9 mouse cellular contexts compared by ENCODE assay signal in genomic region chr11:61665991-61666799, GRCm38 (mm10). TPM values are rescaled to one million over a fixed set of nuclear protein-coding genes. Genes with fewer than 3 reads are reported as not detected.
A peak's percentile ranks its signal among the peaks of the same experiment; 100 is the strongest.
DNase-seq lines count a peak whose midpoint lies in the region; ATAC-seq and TF ChIP-seq lines count a peak whose summit lies in the region.
"Had no signal": no experiment of that assay in that cellular context is flagged by ENCODE, and none has a peak within 500 bp of the region (broad histone marks: within the 10 kb centered on the region; RNA-seq: fewer than 3 reads in every experiment).

No protein-coding gene starts in this region.

- H3K4me3 ChIP-seq in left cerebral cortex, adult 2 months, result no peak overlapping the region
- H3K4me3 ChIP-seq: heart, embryonic 13.5 days had no signal

- peak; percentile 40 for DNase-seq in cerebellum, adult 11 months
- peak; percentile 64 for DNase-seq in ovary, postnatal 36 days (ENCODE audit: low spot score)
- no peak for DNase-seq in ovary, postnatal 10 days (ENCODE audit: low spot score)
- peak; percentile 28 for DNase-seq in brain, embryonic 14.5 days (ENCODE audit: low read depth)
- peak; percentile 34 to 68 for DNase-seq in left cerebral cortex, adult 2 months (ENCODE audit: extremely low spot score in 1 of 2, low spot score in 2 of 2)
- DNase-seq in retina, embryonic 14.5 days (ENCODE audit: low spot score), result peak; percentile 73

- peak; percentile 83 for TF ChIP-seq CTCF in brain, embryonic 14.5 days (IDR thresholded peaks at IDR 0.05; ENCODE audit: borderline replicate concordance, extremely low read depth, insufficient read depth, insufficient read length)
- peak; percentile 85 for TF ChIP-seq CTCF in left cerebral cortex, adult 2 months (IDR thresholded peaks at IDR 0.05)

- intact Hi-C loops in left cerebral cortex, adult 2 months (cut with DNase I), result loop anchor here (1.0 kb wide), 1 partner anchor 48 kb away; no protein-coding TSS in a partner anchor

- H3K27ac ChIP-seq in left cerebral cortex, adult 2 months, result no peak overlapping the region
- H3K27ac ChIP-seq: heart, embryonic 13.5 days had no signal

- no peak for TF ChIP-seq POLR2A in brain, embryonic 14.5 days (IDR thresholded peaks at IDR 0.05; ENCODE audit: borderline replicate concordance, extremely low read depth, insufficient read depth, insufficient read length, poor library complexity, severe bottlenecking)

- no peak for ATAC-seq in cerebellum, adult (ENCODE audit: insufficient number of reproducible peaks, low FRiP score, low TSS enrichment)
- peak; percentile 61 for ATAC-seq in granulocyte monocyte progenitor cell, adult 5-6 weeks (replicated peaks; ENCODE audit: poor library complexity, severe bottlenecking)

RNA-seq across cellular contexts. Expression of gene Grap, which starts 13.1 kb away (rescaled TPM):
- 4.5 and 6.0 TPM in 2 replicates for polyA plus RNA-seq in brain, embryonic 14.5 days (2012; rRNA removed)
- 2.0 TPM in 1 of 2 replicates, not detected in the other for total RNA-seq in granulocyte monocyte progenitor cell, adult 5-6 weeks (2014; fragmentation: Nextera tagmentation)
- total RNA-seq in granulocyte monocyte progenitor cell, adult 5-6 weeks (2017), result 0.30 and 0.31 TPM in 2 replicates
- total RNA-seq in left cerebral cortex, adult 2 months (2021), result 1 to 10 TPM; 4.1 TPM

RNA-seq across cellular contexts. Expression of gene Fam83g, which starts 17.7 kb away (rescaled TPM):
- polyA plus RNA-seq in brain, embryonic 14.5 days (2012; rRNA removed), result 0.42 and 0.55 TPM in 2 replicates
- total RNA-seq in granulocyte monocyte progenitor cell, adult 5-6 weeks (2014; fragmentation: Nextera tagmentation), result not detected in 2 replicates
- not detected in 2 replicates for total RNA-seq in granulocyte monocyte progenitor cell, adult 5-6 weeks (2017)
- total RNA-seq in left cerebral cortex, adult 2 months (2021), result under 1 TPM in 1 of 2 experiments, not detected in 1; 0.09 TPM

RNA-seq across cellular contexts. Expression of gene Slc5a10, which starts 54.4 kb away (rescaled TPM):
- polyA plus RNA-seq in brain, embryonic 14.5 days (2012; rRNA removed), result 0.04 and 0.11 TPM in 2 replicates
- not detected in 2 replicates for total RNA-seq in granulocyte monocyte progenitor cell, adult 5-6 weeks (2014; fragmentation: Nextera tagmentation)
- not detected in 2 replicates for total RNA-seq in granulocyte monocyte progenitor cell, adult 5-6 weeks (2017)
- total RNA-seq in left cerebral cortex, adult 2 months (2021), result not detected
